Mouse (Mus musculus) forebrain, postnatal 0 days (tissue): ENCODE results near the gene Rhot2. TPM values are rescaled to one million over a fixed set of nuclear protein-coding genes. Genes with fewer than 3 reads are reported as not detected.

Experiments
- ATAC-seq: fragments of 200-750 bp; cut with Nextera tagmentation; 2 replicates; pipeline ENCODE4 v1.8.0; 2017; ENCODE audit warnings: mild to moderate bottlenecking, moderate library complexity
- DNase-seq: peaks from one replicate; pipeline ENCODE4 v3.0.0-alpha.2; 2015
- H3K27ac ChIP-seq: fragments of 300-500 bp; sonication (generic); 2 replicates; pipeline ENCODE4 v1.5.1; 2014; ENCODE audit warnings: low read depth, mild to moderate bottlenecking, antibody characterized with exemption, low read length, moderate library complexity, mixed read lengths
- H3K27me3 ChIP-seq: fragments of 300-500 bp; sonication (generic); 2 replicates; pipeline ENCODE4 v1.6.1; 2014; ENCODE audit warnings: mild to moderate bottlenecking, low read length, mixed read lengths; ENCODE audit not compliant: insufficient read depth
- H3K36me3 ChIP-seq: fragments of 300-500 bp; sonication (generic); 2 replicates; pipeline ENCODE4 v1.6.1; 2014; ENCODE audit warnings: mild to moderate bottlenecking, moderate library complexity; ENCODE audit not compliant: insufficient read depth
- H3K4me1 ChIP-seq: fragments of 300-500 bp; sonication (generic); 2 replicates; pipeline ENCODE4 v1.6.1; 2014; ENCODE audit warnings: antibody characterized with exemption; ENCODE audit not compliant: insufficient read depth
- H3K4me2 ChIP-seq: fragments of 300-500 bp; sonication (generic); 2 replicates; pipeline ENCODE4 v1.6.1; 2014; ENCODE audit warnings: low read depth, mild to moderate bottlenecking, moderate library complexity
- H3K4me3 ChIP-seq: fragments of 300-500 bp; sonication (generic); 2 replicates; pipeline ENCODE4 v1.5.1; 2014; ENCODE audit warnings: low read depth, low read length, mixed read lengths
- H3K9ac ChIP-seq: fragments of 300-500 bp; sonication (generic); 2 replicates; pipeline ENCODE4 v1.6.1; 2014; ENCODE audit warnings: mild to moderate bottlenecking
- H3K9me3 ChIP-seq: fragments of 300-500 bp; sonication (generic); 2 replicates; pipeline ENCODE4 v1.6.1; 2016; ENCODE audit warnings: low read length
- CTCF ChIP-seq: sonication (generic); IDR thresholded peaks from 2 replicates; pipeline ENCODE4 v1.5.1; 2016; ENCODE audit warnings: antibody characterized with exemption, control low read depth, low read depth
- WGBS: fragments of 180-500 bp; shearing (Covaris S2); extraction: QIAGEN DNeasy Blood & Tissue Kit; methylation state at CpG from one replicate; pipeline ENCODE4 v1.1.7; 2014; 5-methylcytosine and 5-hydroxymethylcytosine counted together
- polyA plus RNA-seq: library from polyadenylated mRNA; unstranded; fragments of >200 nt; fragmentation: Nextera tagmentation; extraction: Ambion mirVana; gene quantifications from 2 replicates; pipeline ENCODE4 v1.2.1, GENCODE M21; 2015
- total RNA-seq: library from RNA; depleted of rRNA; stranded (reverse); fragments of >200 nt; gene quantifications from 2 replicates; pipeline ENCODE4 v1.2.3, GENCODE M21; 2014; rRNA removed

Gene Rhot2
- total RNA-seq (35.4 and 53.1 TPM in 2 replicates), polyA plus RNA-seq (8.1 and 11.3 TPM in 2 replicates)

GRCm38 (mm10) chr17:25844396-25844901 is at the start of gene Rhot2:
TSS of gene Rhot2 (minus strand) at chr17:25844851.
- H3K4me3 ChIP-seq, result peak within 1 kb of the TSS; percentile 85
- DNase-seq (peak; percentile 93), ATAC-seq (peak; percentile 100)
- peak within 1 kb of the TSS; percentile 96 for H3K4me2 ChIP-seq
- peak within 1 kb of the TSS; percentile 80 for H3K9ac ChIP-seq
- peak within 1 kb of the TSS; percentile 77 for H3K27ac ChIP-seq
- H3K9me3 ChIP-seq, result no peaks in the 10 kb centered on the region
- peaks cover 8% of the 10 kb centered on the region; the same call in 1 of the 2 replicates for H3K4me1 ChIP-seq
- peaks cover 41% of the 10 kb centered on the region for H3K36me3 ChIP-seq
- WGBS, result under 1% methylated on average over 19 of the region's 21 CpGs
- TF ChIP-seq CTCF, result peak; percentile 84
- H3K27me3 ChIP-seq, result no peaks in the 10 kb centered on the region

DNA sequence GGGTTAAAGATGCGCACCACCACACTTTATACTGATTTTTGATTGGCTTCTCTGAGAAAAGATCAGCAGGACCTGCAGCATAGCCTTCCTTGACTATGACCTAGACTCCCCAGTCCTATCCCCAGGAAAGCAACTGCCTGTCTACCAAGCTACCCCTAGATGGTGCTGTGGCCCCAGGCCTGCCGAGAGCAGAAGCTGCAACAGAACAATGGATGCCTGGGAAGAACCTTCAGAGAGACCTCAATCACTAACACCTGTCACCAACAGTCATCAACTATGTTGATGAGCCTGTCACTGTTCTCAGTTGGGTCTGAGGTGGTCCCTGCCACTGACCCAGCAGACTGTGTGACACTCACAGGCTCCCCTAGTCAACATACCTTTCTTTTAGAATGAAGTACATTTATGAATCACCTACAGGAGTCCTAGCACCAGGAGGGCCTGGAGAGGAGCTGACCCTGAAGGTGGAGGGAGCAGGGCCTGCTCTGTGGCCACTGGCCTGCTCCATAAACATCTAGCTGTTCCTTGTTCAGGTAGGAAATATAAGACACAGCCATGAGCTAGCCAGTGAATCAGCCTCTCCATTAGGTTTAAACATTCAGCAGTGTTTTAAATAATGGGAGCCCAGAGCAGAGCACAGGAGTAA is 49.4 kb upstream of the Rhot2 start:
- H3K4me2 ChIP-seq, result no peak overlapping the region
- H3K9me3 ChIP-seq, result no peaks in the 10 kb centered on the region
- no peaks in the 10 kb centered on the region for H3K27me3 ChIP-seq
- no peaks in the 10 kb centered on the region for H3K4me1 ChIP-seq
- peak; percentile 94 for ATAC-seq
- WGBS, result 34% methylated on average over 2 of the region's 2 CpGs
- peak; percentile 78 for DNase-seq
- H3K36me3 ChIP-seq, result 0 out of 2 replicates have a peak, but pooled peaks cover 7% of the 10 kb centered on the region
- peak overlapping the region; percentile 67; the same call in 1 of the 2 replicates for H3K27ac ChIP-seq
- H3K9ac ChIP-seq, result no peak overlapping the region
- no peak overlapping the region for H3K4me3 ChIP-seq
- peak; percentile 92 for TF ChIP-seq CTCF

- no peaks in the 10 kb centered on the region for H3K27me3 ChIP-seq
- WGBS, result 77% methylated on average over 3 of the region's 3 CpGs
- peaks cover 19% of the 10 kb centered on the region for H3K36me3 ChIP-seq
- H3K9me3 ChIP-seq, result no peaks in the 10 kb centered on the region
- no peak for TF ChIP-seq CTCF
- no peak overlapping the region for H3K4me2 ChIP-seq
- H3K27ac ChIP-seq, result no peak overlapping the region
- H3K4me3 ChIP-seq, result no peak overlapping the region
- peak; percentile 51; the same call in 1 of the 2 replicates for ATAC-seq
- DNase-seq, result peak; percentile 46
- H3K4me1 ChIP-seq, result no peaks in the 10 kb centered on the region
- H3K9ac ChIP-seq, result no peak overlapping the region
Observed at GRCm38 (mm10) chr17:25888837-25889236, 44.2 kb upstream of the Rhot2 start.

- no peak overlapping the region for H3K27ac ChIP-seq
- H3K36me3 ChIP-seq, result peaks cover 32% of the 10 kb centered on the region
- no peak for ATAC-seq
- no peak overlapping the region for H3K4me3 ChIP-seq
- H3K4me2 ChIP-seq, result no peak overlapping the region
- H3K9ac ChIP-seq, result no peak overlapping the region
- H3K9me3 ChIP-seq, result no peaks in the 10 kb centered on the region
- no peaks in the 10 kb centered on the region for H3K27me3 ChIP-seq
- no peak for DNase-seq
- H3K4me1 ChIP-seq, result no peaks in the 10 kb centered on the region
- no peak for TF ChIP-seq CTCF
- WGBS, result 79% methylated on average over 10 of the region's 10 CpGs
Observed at GRCm38 (mm10) chr17:25887467-25887866, 42.8 kb upstream of the Rhot2 start.

DNA sequence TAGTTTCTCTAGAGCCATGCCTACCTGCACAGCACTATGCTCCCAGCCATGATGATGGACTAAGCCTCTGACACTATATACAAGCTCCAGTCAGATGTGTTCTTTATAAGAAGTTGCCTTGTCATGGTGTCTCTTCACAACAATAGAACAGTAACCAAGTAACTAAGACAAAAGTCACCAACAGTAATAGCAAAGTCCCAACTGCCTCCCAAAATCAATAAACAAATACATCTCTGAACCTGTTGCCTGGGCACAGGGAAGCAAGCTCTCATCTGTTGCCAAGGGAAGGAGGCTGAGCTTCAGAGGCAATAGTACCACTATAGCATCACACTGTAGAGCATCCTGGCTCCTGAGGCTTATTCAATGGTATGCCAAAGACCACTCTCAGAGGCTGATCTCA is 42.2 kb upstream of the Rhot2 start:
- ATAC-seq (no peak), DNase-seq (no peak)
- Histone ChIP-seq H3K4me3 (no peak overlapping the region), H3K27me3 (no peaks in the 10 kb centered on the region), H3K27ac (no peak overlapping the region), H3K4me1 (no peaks in the 10 kb centered on the region), H3K9me3 (no peaks in the 10 kb centered on the region), H3K4me2 (no peak overlapping the region), H3K9ac (no peak overlapping the region), H3K36me3 (peaks cover 33% of the 10 kb centered on the region)
- no peak for TF ChIP-seq CTCF

- Histone ChIP-seq H3K4me3 (no peak overlapping the region), H3K36me3 (peaks cover 33% of the 10 kb centered on the region), H3K27me3 (no peaks in the 10 kb centered on the region), H3K9ac (no peak overlapping the region), H3K4me2 (no peak overlapping the region), H3K4me1 (no peaks in the 10 kb centered on the region), H3K27ac (no peak overlapping the region), H3K9me3 (no peaks in the 10 kb centered on the region)
- TF ChIP-seq CTCF, result peak; percentile 60
- no peak for ATAC-seq
- WGBS, result 57% methylated on average over 4 of the region's 4 CpGs
- no peak for DNase-seq
Observed at GRCm38 (mm10) chr17:25885636-25886035, 41.0 kb upstream of the Rhot2 start.

DNA sequence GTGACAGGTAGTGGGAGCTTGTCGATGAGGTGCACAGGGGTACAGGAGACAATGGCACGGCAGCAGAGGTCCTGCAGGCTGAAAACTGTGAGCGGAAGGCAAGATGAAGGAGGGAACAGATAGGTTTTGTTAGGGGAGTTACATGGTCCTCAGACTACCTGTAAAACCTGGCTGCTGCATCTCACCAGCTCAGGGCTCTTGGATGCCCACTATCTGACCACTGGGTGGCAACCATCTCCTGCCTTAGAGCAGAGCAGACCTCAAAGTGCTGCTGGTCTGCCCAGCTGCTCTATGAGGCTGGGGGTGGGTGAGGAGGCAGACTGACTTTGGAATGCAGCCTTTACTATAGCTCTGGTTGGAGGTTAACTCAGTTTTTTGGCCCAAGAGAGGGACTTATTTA is 39.2 kb upstream of the Rhot2 start:
- H3K4me1 ChIP-seq, result no peaks in the 10 kb centered on the region
- H3K9ac ChIP-seq, result no peak overlapping the region
- no peak overlapping the region for H3K27ac ChIP-seq
- H3K36me3 ChIP-seq, result peaks cover 26% of the 10 kb centered on the region
- no peak overlapping the region for H3K4me2 ChIP-seq
- H3K4me3 ChIP-seq, result no peak overlapping the region
- peak; percentile 35; the same call in 1 of the 2 replicates for TF ChIP-seq CTCF
- DNase-seq, result no peak
- 96% methylated on average over 3 of the region's 3 CpGs for WGBS
- no peaks in the 10 kb centered on the region for H3K27me3 ChIP-seq
- no peak for ATAC-seq
- no peaks in the 10 kb centered on the region for H3K9me3 ChIP-seq
